Mouse (Mus musculus): ENCODE results near the gene Ago4.

- TF ChIP-seq GATA1 (IDR thresholded peaks at IDR 0.05; ENCODE audit: borderline replicate concordance, low read length) (no peak), FLI1 (IDR thresholded peaks at IDR 0.05; ENCODE audit: low read length) (no peak)
Observed at GRCm38 (mm10) chr4:126532292-126532691, 980 bp downstream of the Ago4 start.
